Mouse (Mus musculus) forebrain, embryonic 14.5 days (tissue): ENCODE data around the gene Ect2. TPM values are rescaled to one million over a fixed set of nuclear protein-coding genes. Genes with fewer than 3 reads are reported as not detected.

Experiments used
- ATAC-seq: fragments of 200-750 bp; cut with Nextera tagmentation; 2 replicates; pipeline ENCODE4 v1.8.0; 2017; ENCODE audit warnings: mild to moderate bottlenecking, moderate library complexity
- DNase-seq: peaks from one replicate; pipeline ENCODE4 v3.0.0-alpha.2; 2015; ENCODE audit warnings: low spot score
- H3K27ac ChIP-seq: fragments of 300-500 bp; sonication (generic); 2 replicates; pipeline ENCODE4 v1.5.1; 2014; ENCODE audit warnings: low read depth, mild to moderate bottlenecking, control low read depth, low read length, moderate library complexity
- H3K27me3 ChIP-seq: fragments of 300-500 bp; sonication (generic); replicated peaks from 2 replicates; pipeline ENCODE4 v1.6.1; 2014; ENCODE audit warnings: low read length, control low read depth, mixed read lengths; ENCODE audit not compliant: control insufficient read depth, insufficient read depth
- H3K36me3 ChIP-seq: fragments of 300-500 bp; sonication (generic); 2 replicates; pipeline ENCODE4 v1.6.1; 2014; ENCODE audit warnings: low read length, control low read depth; ENCODE audit not compliant: control insufficient read depth, insufficient read depth
- H3K4me1 ChIP-seq: fragments of 300-500 bp; sonication (generic); 2 replicates; pipeline ENCODE4 v1.6.1; 2014; ENCODE audit warnings: antibody characterized with exemption, low read length, control low read depth; ENCODE audit not compliant: control insufficient read depth, insufficient read depth
- H3K4me2 ChIP-seq: fragments of 300-500 bp; sonication (generic); 2 replicates; pipeline ENCODE4 v1.6.1; 2014; ENCODE audit warnings: mild to moderate bottlenecking, control low read depth, low read length
- H3K4me3 ChIP-seq: fragments of 300-500 bp; sonication (generic); 2 replicates; pipeline ENCODE4 v1.5.1; 2014; ENCODE audit warnings: low read depth, low read length, control low read depth
- H3K9ac ChIP-seq: fragments of 300-500 bp; sonication (generic); 2 replicates; pipeline ENCODE4 v1.6.1; 2014; ENCODE audit warnings: mild to moderate bottlenecking, low read length, control low read depth, moderate library complexity
- H3K9me3 ChIP-seq: fragments of 300-500 bp; sonication (generic); replicated peaks from 2 replicates; pipeline ENCODE4 v1.6.1; 2016; ENCODE audit warnings: low read length, control low read depth, mixed read lengths; ENCODE audit not compliant: control insufficient read depth
- WGBS: fragments of 180-500 bp; shearing (Covaris S2); extraction: QIAGEN DNeasy Blood & Tissue Kit; methylation state at CpG from one replicate; pipeline ENCODE4 v1.1.7; 2014; 5-methylcytosine and 5-hydroxymethylcytosine counted together
- polyA plus RNA-seq: library from polyadenylated mRNA; unstranded; fragments of >200 nt; fragmentation: Nextera tagmentation; extraction: Ambion mirVana; gene quantifications from 2 replicates; pipeline ENCODE4 v1.2.1, GENCODE M21; 2014

Ect2 gene
- polyA plus RNA-seq, 1 experiment from 2014 or later = 40.3 TPM

GRCm38 (mm10) chr3:27162410-27162804 is 8.7 kb upstream of the Ect2 start:
- no peaks in the 10 kb centered on the region for H3K36me3 ChIP-seq
- H3K4me1 ChIP-seq = no peaks in the 10 kb centered on the region
- no peak overlapping the region for H3K4me3 ChIP-seq
- no peak overlapping the region for H3K27ac ChIP-seq
- H3K9me3 ChIP-seq = no peaks in the 10 kb centered on the region
- H3K9ac ChIP-seq = no peak overlapping the region
- H3K27me3 ChIP-seq = no peaks in the 10 kb centered on the region
- no peak overlapping the region for H3K4me2 ChIP-seq
- 58% methylated on average over 2 of the region's 2 CpGs for WGBS
- no peak for DNase-seq
- ATAC-seq = no peak

GRCm38 (mm10) chr3:27161645-27162409 is 8.1 kb upstream of the Ect2 start:
- no peak overlapping the region for H3K27ac ChIP-seq
- ATAC-seq (no peak), DNase-seq (no peak)
- no peak overlapping the region for H3K4me2 ChIP-seq
- no peak overlapping the region for H3K4me3 ChIP-seq
- H3K9ac ChIP-seq = no peak overlapping the region
- WGBS = 86% methylated on average over 6 of the region's 6 CpGs
- H3K27me3 ChIP-seq = no peaks in the 10 kb centered on the region
- no peaks in the 10 kb centered on the region for H3K36me3 ChIP-seq
- H3K9me3 ChIP-seq = no peaks in the 10 kb centered on the region
- no peaks in the 10 kb centered on the region for H3K4me1 ChIP-seq

DNA sequence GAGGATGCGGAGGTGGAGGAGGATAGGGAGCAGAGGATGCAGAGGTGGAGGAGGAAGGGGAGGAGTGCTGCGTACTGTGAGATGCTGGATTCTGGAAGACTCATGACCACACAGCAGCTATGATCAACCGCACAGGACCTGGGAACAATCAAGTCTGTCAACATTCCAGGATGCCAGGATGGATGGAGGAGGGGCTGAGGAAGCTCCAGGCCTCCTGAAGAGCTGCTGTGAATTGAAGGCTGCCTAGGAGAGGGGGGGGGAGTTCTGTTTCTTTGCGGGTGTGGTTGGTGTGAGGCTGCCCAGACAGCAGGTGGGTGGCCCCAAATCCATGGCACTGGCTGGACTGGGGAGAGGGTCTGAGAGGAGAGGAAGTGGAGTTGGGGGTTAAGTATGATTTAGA is 5.2 kb upstream of the Ect2 start:
- Histone ChIP-seq H3K27ac (no peak overlapping the region), H3K4me2 (no peak overlapping the region), H3K4me3 (no peak overlapping the region), H3K36me3 (no peaks in the 10 kb centered on the region), H3K4me1 (no peaks in the 10 kb centered on the region; the same call in 1 of the 2 replicates), H3K27me3 (no peaks in the 10 kb centered on the region), H3K9me3 (no peaks in the 10 kb centered on the region), H3K9ac (no peak overlapping the region)
- DNase-seq (no peak), ATAC-seq (no peak)
- WGBS = 44% methylated on average over 4 of the region's 4 CpGs

DNA sequence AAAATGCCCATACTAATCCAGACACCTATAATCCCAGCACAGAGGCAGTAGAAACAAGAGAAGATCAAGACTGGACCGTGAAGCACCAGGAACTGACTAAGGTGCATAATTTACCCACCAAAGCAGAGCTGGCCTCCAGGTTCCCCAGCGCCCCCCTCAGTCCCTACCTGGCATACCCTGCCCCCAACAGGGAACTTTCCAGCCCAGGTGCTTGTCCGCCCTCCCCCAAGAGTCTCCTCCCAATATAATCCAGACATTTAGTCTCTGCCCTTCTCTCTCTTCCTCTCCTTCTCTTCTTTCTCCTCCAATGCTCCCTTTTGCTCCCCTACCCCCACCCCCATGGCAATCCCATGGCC is 2.9 kb upstream of the Ect2 start:
- DNase-seq = no peak
- H3K9ac ChIP-seq = no peak overlapping the region
- no peaks in the 10 kb centered on the region for H3K27me3 ChIP-seq
- no peaks in the 10 kb centered on the region for H3K36me3 ChIP-seq
- no peak overlapping the region for H3K27ac ChIP-seq
- 68% methylated on average over 3 of the region's 3 CpGs for WGBS
- no peak for ATAC-seq
- no peak overlapping the region for H3K4me3 ChIP-seq
- H3K9me3 ChIP-seq = no peaks in the 10 kb centered on the region
- H3K4me1 ChIP-seq = peaks cover 6% of the 10 kb centered on the region; the same call in 1 of the 2 replicates
- H3K4me2 ChIP-seq = no peak overlapping the region

DNA sequence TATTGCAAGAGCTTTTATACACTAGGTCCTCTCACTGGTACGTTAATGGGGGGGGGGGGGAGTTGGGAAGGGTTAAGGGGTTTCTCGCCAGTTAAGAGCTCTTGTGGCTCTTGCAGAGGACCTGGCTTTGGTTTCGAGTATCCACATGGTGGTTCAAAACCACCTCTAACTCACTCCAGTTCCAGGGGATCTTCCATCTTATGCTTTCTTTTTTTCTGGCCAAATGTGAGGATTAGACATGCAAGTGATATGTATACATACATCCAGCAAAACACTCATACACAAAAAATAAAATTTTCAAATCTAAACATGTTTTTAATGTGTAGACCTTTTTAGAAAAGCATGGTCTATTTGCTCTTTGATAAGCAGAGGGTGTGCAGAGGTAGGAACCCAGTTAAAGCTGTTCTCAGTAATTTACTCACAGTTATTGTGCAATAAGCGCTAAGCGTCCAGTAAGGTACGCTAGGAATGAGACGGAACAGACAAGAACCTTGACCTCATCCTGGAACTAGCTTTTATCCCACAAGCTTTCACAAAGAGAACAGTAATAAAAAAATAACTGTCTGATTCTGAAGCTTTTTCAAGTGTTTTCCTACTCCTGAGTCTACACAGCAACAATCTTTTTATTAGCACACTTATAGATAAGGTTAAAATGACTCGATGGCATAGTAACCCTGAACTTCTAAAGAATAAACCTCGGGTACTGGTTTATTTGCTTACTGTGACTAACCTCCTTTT is 2.3 kb upstream of the Ect2 start:
- Histone ChIP-seq H3K27ac (no peak overlapping the region), H3K9ac (no peak overlapping the region), H3K36me3 (no peaks in the 10 kb centered on the region), H3K27me3 (no peaks in the 10 kb centered on the region), H3K4me1 (peaks cover 6% of the 10 kb centered on the region; the same call in 1 of the 2 replicates), H3K9me3 (no peaks in the 10 kb centered on the region), H3K4me3 (no peak overlapping the region), H3K4me2 (no peak overlapping the region)
- ATAC-seq (no peak), DNase-seq (no peak)
- 78% methylated on average over 9 of the region's 9 CpGs for WGBS

DNA sequence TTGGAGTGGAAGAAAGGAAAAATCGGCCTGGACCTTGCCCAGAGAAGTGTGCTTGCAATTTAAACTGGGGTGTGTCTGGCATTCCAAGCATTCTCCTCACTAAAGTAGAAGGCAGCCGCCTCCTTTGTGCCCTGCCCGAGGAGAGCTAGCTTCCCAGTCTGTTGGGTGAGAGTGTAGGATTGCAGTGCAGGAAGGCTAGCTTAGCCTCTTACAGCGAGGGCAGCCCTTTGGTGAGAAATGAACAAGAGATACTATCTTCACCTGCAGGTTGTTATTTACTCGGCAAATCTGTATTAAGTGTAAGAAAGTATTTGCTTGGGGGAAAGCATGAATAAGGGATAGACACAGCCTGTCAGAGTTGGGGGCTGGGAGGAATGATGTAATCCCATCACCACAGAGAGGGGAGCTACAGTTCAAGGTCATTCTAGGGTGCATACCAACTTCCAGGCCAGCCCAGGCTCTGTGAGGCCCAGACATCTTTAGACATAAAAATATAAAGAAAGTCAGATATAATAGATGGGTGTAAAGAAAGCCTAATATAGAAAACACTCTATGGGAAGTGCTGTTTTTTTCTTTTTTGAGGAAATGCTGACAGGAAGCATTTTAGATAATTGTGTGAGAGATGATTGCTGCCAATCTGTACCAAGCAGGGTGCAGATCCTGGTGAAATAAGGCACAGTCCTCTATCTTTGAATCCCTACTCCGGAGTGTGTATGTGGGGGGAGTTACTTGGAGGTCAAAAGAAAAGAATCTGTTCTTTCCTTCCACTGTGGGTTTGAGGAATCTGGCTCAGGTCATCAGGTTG is 1.6 kb upstream of the Ect2 start:
- peaks cover 3% of the 10 kb centered on the region; the same call in 1 of the 2 replicates for H3K36me3 ChIP-seq
- H3K27ac ChIP-seq = 0 out of 2 replicates have a peak overlapping the region, but pooled peaks have one; percentile 5
- H3K4me2 ChIP-seq = no peak overlapping the region
- no peak overlapping the region for H3K4me3 ChIP-seq
- H3K4me1 ChIP-seq = peaks cover 6% of the 10 kb centered on the region; the same call in 1 of the 2 replicates
- H3K9me3 ChIP-seq = no peaks in the 10 kb centered on the region
- H3K9ac ChIP-seq = no peak overlapping the region
- DNase-seq (peak; percentile 16), ATAC-seq (no peak)
- H3K27me3 ChIP-seq = no peaks in the 10 kb centered on the region
- WGBS = 18% methylated on average over 6 of the region's 6 CpGs

- DNase-seq = no peak
- WGBS = 47% methylated on average over 2 of the region's 2 CpGs
- Histone ChIP-seq H3K27ac (peak overlapping the region; percentile 36; the same call in 1 of the 2 replicates), H3K4me2 (peak overlapping the region; percentile 49), H3K36me3 (peaks cover 12% of the 10 kb centered on the region; the same call in 1 of the 2 replicates), H3K4me1 (peaks cover 6% of the 10 kb centered on the region; the same call in 1 of the 2 replicates), H3K9me3 (no peaks in the 10 kb centered on the region), H3K9ac (peak overlapping the region; percentile 46; the same call in 1 of the 2 replicates), H3K4me3 (peak overlapping the region; percentile 78), H3K27me3 (no peaks in the 10 kb centered on the region)
- ATAC-seq = peak; percentile 14
Observed at GRCm38 (mm10) chr3:27154280-27154679, 602 bp upstream of the Ect2 start.

DNA sequence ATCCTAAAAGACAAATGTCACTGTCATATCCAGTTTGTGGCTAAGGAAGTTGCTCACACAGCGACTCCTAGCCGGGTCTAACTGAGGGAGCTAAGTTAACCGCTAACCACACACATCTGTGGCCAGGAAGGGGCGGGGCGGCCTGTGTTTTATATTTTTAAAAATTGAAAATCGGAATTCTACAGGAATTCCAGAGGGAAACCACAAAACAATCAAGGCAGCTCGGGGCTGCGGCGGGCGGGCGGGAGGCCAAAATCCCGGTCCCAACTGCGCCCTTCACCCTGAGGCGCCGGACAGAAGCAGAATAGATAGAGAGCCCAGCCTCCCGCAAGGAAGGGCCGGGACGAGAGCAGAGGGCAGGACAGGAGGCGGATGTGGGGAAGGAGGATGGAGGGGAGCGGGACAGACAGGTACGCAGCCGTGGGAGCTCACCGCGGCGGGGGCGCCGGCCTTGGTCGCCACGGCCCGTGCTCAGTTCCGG is 447 bp downstream of the Ect2 start:
- no peaks in the 10 kb centered on the region for H3K27me3 ChIP-seq
- H3K27ac ChIP-seq = no peak overlapping the region
- ATAC-seq (peak; percentile 60), DNase-seq (peak; percentile 13)
- H3K4me1 ChIP-seq = peaks cover 6% of the 10 kb centered on the region; the same call in 1 of the 2 replicates
- WGBS = 0% methylated on average over 31 of the region's 31 CpGs
- peak overlapping the region; percentile 78 for H3K4me3 ChIP-seq
- peaks cover 18% of the 10 kb centered on the region; the same call in 1 of the 2 replicates for H3K36me3 ChIP-seq
- peak overlapping the region; percentile 78 for H3K9ac ChIP-seq
- H3K4me2 ChIP-seq = peak overlapping the region; percentile 80
- H3K9me3 ChIP-seq = no peaks in the 10 kb centered on the region
